Mouse (Mus musculus) Muller cell, postnatal 12 days (primary cell): ENCODE data around the gene Idh3a.

Experiments
- DNase-seq: peaks from one replicate; pipeline ENCODE4 v3.0.0-alpha.2; 2015; ENCODE audit errors: inconsistent ontology term

The Idh3a gene

DNA sequence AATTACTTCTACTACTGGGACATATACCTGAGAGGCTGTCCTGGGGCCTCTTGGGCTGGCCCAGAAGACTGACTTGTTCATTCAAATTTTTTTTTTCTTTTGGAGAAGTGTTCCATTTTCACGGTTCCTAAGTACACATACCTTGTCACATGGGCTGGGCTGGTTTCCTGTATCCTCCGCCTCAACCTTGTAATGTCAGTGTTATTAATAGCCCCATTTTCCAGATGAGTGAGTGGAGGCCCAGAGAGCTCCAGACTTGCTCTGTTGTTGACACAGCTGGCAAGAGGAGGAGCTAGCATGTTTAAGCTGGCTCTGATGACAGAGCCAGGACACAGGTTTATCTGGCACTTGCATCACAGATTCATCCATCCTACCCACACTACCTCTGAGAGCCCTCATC is 61.3 kb downstream of the Idh3a start:
- no peak for DNase-seq

DNA sequence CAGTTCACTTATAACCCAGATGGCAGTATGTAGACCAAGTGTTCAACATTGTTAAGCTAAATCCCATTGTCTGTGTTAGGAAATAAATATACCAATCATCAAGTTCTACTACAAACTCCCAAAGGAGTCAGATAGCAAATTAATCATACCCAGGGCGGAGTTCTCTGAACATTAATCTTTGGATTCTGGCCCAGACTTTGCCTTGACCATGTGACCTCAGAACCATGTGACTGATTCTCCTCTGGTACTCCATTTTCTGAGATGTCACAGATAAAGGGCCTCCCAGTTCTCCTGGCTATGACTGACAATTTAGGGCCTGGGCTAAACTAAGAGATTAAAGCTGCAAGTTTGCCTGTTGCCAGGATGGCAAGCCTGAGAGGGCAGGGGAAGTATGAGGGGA is 63.2 kb downstream of the Idh3a start:
- DNase-seq: no peak

DNA sequence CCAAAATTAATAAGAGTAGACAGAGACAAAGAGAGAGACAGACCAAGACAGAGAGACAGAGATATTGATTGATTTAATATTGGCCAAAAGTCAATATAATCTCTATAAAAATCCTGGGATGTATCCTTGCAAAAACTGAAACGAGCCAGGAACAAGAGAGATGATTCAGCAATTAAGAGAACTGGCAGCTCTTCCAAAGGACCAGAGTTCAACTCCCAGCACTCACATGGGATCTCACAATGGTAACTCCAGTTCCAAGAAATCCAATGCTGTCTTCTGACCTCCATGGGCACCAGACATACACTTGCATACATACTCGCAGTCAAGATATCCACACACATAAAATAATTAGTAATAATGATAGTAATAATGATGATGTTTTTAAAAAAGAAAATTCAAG is 66.6 kb downstream of the Idh3a start:
- no peak for DNase-seq
